Mouse (Mus musculus): ENCODE measurements around the gene Btbd35f9. TPM values are rescaled to one million over a fixed set of nuclear protein-coding genes. Genes with fewer than 3 reads are reported as not detected.

The Btbd35f9 gene
- total RNA-seq (2023) = not detected

DNA sequence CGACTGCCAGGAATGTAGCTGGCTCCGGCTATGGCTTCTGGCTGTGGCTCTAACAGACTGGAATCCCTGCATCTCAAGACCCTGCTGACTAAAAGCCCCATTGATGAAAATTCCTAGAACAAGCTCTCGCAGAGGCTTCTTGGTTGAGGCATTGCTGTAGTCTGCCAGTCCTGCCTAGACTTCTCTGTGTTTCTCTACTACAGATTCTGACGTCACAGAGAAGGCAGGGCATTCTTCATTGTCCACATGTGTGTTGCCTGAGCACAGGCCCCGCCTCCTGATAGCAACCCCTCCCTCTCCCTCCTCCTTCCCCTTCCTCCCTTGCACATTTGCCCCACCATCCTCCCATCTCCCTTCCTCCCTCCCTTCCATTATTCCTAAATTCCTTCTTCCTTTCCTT, at the start of gene Btbd35f9:
Gene Btbd35f9, minus strand, starts transcription at position 101 of the 400 bp plus-strand sequence.

Other genes with a start within 250 kb of the Btbd35f9 start
- gene Btbd35f6, start 205.0 kb downstream of the Btbd35f9 start, total RNA-seq (2023) = not detected
- gene Gm21870, start 174.7 kb downstream of the Btbd35f9 start, total RNA-seq (2023) = not detected
- not detected for gene Spin2g, start 77.2 kb upstream of the Btbd35f9 start, total RNA-seq (2023)

Data from CD4-positive naive resting alpha-beta T cell, adult 76 days (primary cell).